Mouse (Mus musculus) lung, adult 2 months (tissue): ENCODE results near the gene Dhrs1. TPM values are rescaled to one million over a fixed set of nuclear protein-coding genes. Genes with fewer than 3 reads are reported as not detected.

Experiments
- DNase-seq: peaks from one replicate; pipeline ENCODE4 v3.0.0; 2022
- H3K4me1 ChIP-seq: fragments of 200-500 bp; 2 replicates; pipeline ENCODE4 v1.6.1; 2011; ENCODE audit warnings: low read length; ENCODE audit not compliant: control insufficient read depth, insufficient read depth
- H3K4me3 ChIP-seq: fragments of 200-500 bp; replicated peaks from 2 replicates; pipeline ENCODE3; 2011; ENCODE audit warnings: low read depth, mild to moderate bottlenecking, control low read depth, low read length; ENCODE audit errors: extremely low read depth
- CTCF ChIP-seq: fragments of 200-500 bp; IDR thresholded peaks from 2 replicates; pipeline ENCODE4 v1.5.1; 2011; ENCODE audit warnings: mild to moderate bottlenecking, low read length, control low read depth; ENCODE audit not compliant: insufficient read depth
- POLR2A ChIP-seq: fragments of 200-500 bp; IDR thresholded peaks from 2 replicates; pipeline ENCODE4 v1.6.1; 2011; ENCODE audit warnings: low read depth, mild to moderate bottlenecking, control low read depth, low read length, borderline replicate concordance; ENCODE audit errors: extremely low read depth
- WGBS: fragments of 180-500 bp; shearing (Covaris S2); methylation state at CpG from one replicate; pipeline ENCODE4 v1.1.7; 2018; 5-methylcytosine and 5-hydroxymethylcytosine counted together
- polyA plus RNA-seq: library from polyadenylated mRNA; depleted of rRNA; stranded (reverse); fragments of >200 nt; gene quantifications from 2 replicates; pipeline ENCODE4 v1.2.3, GENCODE M21; 2012; rRNA removed

Dhrs1 gene
- polyA plus RNA-seq = 69.2 and 89.0 TPM in 2 replicates

DNA sequence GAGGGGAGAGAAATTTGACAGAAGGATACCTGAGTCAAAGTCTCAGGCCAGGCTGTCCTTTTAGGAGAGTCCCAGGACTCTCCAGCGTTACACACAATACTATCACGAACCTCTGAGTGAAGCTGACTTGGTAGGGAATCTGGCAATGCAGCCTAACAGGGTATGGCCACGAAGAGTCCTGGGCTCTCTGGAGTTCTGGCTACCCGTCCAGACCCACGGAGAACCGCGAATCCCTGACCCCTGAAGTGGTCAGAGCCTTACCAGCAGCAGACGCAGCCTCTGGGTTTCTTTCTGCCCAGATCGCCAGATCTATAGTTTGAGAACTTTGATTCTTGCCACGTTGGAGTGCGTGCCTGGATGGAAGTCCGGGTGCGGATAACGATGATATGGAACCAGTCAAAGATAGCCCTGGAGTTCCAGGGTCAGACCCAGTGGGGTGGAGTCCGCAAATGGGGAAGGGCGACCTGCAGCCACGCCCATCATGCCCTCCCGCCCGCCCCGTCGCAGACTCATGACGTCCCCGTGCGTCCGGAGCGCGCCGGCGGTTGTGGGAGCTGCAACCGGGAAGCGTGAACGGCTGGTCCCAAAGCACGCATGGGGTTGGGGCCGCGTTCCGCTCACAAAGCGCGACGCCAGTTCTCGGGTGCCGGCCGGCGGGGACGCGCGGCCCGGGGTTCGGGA is at the start of gene Dhrs1, which contains the start of gene Nop9:
Gene Dhrs1, minus strand, starts transcription at position 511 of the 681 bp plus-strand sequence.
Gene Nop9, plus strand, starts transcription at position 514 of the 681 bp plus-strand sequence.
- 1% methylated on average over 48 of the region's 48 CpGs for WGBS

DNA sequence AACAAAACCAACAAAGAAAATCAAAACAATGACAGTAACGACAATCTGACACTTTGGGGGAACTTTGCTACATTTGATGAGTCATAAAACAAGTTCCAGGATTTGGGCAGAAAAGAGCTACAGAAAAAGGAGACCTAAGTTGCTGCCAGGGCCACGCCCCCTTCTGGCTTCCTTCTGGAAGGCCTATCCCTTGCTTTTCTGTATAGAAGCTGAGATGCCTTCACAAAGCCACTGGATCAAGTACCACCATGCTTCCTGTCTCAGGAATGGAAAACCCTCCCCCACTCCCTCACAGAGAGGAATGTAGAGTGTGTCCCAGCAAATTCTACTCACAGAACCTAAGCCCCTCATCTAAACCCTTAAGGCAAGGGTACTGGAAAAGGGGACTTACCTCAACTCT is 48.5 kb upstream of the Dhrs1 start:
- no peak for DNase-seq
- WGBS = 61% methylated on average over 2 of the region's 2 CpGs
- Histone ChIP-seq H3K4me3 (no peak overlapping the region), H3K4me1 (no peaks in the 10 kb centered on the region)
- TF ChIP-seq POLR2A = no peak
- TF ChIP-seq CTCF = no peak

More for the DNA sequence above, at the start of gene Dhrs1, which contains the start of gene Nop9:
- TF ChIP-seq CTCF (no peak), POLR2A (peak; percentile 72; the same call in 1 of the 2 replicates)
- H3K4me3 ChIP-seq = peak within 1 kb of the TSS; percentile 86
- H3K4me1 ChIP-seq = peaks cover 11% of the 10 kb centered on the region
- peak; percentile 82 for DNase-seq

DNA sequence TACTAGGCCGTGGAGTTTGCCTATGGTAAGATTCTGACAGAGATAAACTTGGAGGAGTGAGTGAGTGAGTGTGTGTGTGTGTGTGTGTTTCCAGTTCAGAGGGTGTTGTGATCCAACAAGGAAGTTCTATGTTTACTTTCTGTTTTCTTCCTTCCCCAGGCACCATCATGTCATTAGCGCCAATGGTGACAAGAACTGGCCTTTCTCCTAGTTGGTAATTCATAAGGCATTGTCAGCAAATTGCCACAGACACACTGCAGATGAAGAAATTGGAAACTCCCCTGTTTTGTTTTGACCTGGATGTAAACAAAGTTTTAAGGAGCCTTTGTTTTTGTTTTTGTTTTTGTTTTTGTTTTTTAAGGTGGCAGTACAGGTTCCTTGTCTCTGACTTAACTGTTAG is 48.0 kb upstream of the Dhrs1 start:
- H3K4me3 ChIP-seq = no peak overlapping the region
- TF ChIP-seq CTCF (no peak), POLR2A (no peak)
- 28% methylated on average over 2 of the region's 2 CpGs for WGBS
- no peak for DNase-seq
- peaks cover 5% of the 10 kb centered on the region for H3K4me1 ChIP-seq

DNA sequence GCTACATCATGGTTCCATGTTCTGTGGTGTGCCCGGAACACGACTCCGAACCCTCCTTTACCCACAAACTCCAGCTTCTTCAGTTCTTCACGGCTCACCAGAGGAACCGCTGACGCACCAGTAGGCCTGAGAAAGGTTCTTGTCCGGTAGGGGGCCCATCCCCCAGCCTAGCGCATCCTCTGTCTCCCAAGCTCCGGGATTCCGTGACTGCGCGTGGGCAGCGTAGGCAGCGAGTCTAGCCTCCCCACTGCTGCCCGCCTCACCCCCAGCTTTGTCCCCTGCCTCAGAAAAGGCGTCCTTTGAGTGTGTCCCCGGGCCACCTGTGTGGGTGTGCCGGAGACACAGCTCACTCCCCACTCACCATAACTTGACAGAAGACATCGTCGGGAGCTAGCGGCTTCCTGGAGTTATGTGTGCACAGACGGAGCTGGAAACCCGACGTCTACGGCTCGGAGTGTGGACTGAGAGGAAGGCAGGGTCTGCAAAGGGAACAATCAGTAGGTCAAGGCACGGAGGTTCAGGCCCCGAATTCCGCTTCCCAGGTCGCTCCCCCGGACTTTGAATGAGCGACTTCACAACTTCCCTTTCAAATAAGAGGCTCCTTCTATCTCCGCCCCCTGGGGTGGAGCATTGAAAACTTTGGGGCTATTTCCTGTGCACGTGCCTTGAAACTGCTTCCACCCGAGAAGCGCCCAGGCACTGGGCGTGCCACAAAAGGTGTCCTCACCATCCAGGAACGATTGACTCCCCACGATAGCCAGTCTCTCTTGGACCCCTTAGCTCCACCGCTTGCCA is 43.0 kb upstream of the Dhrs1 start, which contains the start of gene Ripk3:
Gene Ripk3, minus strand, starts transcription at position 610 of the 795 bp plus-strand sequence.
- 8% methylated on average over 40 of the region's 40 CpGs for WGBS
- DNase-seq = no peak
- TF ChIP-seq CTCF (no peak), POLR2A (no peak)
- H3K4me3 ChIP-seq = peak within 1 kb of the TSS; percentile 61
- peaks cover 9% of the 10 kb centered on the region for H3K4me1 ChIP-seq

DNA sequence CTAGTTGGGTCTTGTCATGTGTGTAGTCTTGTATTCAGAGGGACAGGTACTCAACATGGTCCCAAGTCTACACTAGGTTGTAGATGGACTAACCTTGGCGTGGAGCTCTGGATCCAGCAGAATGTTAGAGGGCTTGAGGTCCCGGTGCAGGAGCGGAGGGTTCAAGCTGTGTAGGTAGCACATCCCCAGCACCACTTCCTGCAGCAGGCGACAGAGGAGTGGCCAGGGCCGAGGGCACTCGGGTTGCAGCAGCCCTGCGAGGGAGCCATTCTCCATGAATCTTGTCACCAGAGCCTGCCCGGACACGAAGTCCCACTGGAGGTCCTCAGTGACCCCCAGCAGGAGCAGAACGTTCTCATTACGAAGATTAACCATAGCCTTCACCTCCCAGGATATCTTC is 42.2 kb upstream of the Dhrs1 start:
- TF ChIP-seq CTCF (no peak), POLR2A (no peak)
- DNase-seq = no peak
- 40% methylated on average over 11 of the region's 11 CpGs for WGBS
- H3K4me3 ChIP-seq = no peak overlapping the region
- peaks cover 9% of the 10 kb centered on the region for H3K4me1 ChIP-seq

DNA sequence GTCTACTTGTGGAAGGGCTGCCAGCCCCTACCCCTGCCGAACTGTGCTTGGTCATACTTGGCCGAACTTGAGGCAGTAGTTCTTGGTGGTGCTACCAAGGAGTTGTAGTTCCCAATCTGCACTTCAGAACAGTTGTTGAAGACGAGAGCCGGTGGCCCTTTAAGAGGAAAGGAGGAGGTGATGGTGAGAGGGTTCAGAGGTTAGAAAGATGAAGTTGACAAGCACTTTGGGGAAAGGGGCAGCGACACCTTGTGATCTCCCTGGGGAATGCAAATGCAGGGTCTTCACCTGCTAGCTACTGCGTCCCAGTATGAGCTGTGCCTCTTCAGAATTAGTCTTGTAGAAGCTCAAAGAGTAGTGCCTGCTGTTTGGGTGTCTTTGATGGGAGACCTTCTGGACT is 39.7 kb upstream of the Dhrs1 start:
- H3K4me1 ChIP-seq = peaks cover 20% of the 10 kb centered on the region
- no peak for TF ChIP-seq POLR2A
- TF ChIP-seq CTCF = peak; percentile 45
- H3K4me3 ChIP-seq = no peak overlapping the region
- WGBS = 43% methylated on average over 6 of the region's 6 CpGs
- DNase-seq = peak; percentile 3

DNA sequence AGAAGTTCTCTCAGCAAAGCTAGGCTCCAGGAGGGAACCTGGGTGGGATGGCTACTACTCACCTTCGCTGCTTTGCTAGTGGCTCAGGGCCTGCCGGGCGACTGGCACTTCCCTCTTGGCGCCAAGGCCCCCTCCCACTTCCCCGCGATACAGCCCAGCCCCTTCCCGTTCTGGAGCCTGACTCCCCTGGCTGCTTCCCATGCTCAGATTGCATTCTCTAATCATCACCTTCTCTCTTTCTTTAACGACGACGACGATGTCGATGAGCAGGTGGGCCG is 38.4 kb upstream of the Dhrs1 start, which contains the start of gene Adcy4:
Gene Adcy4, minus strand, starts transcription at position 138 of the 278 bp plus-strand sequence.
- DNase-seq = peak; percentile 31
- WGBS = 24% methylated on average over 13 of the region's 13 CpGs
- TF ChIP-seq CTCF (no peak), POLR2A (peak; percentile 76; the same call in 1 of the 2 replicates)
- peak within 1 kb of the TSS; percentile 76 for H3K4me3 ChIP-seq
- H3K4me1 ChIP-seq = peaks cover 19% of the 10 kb centered on the region

DNA sequence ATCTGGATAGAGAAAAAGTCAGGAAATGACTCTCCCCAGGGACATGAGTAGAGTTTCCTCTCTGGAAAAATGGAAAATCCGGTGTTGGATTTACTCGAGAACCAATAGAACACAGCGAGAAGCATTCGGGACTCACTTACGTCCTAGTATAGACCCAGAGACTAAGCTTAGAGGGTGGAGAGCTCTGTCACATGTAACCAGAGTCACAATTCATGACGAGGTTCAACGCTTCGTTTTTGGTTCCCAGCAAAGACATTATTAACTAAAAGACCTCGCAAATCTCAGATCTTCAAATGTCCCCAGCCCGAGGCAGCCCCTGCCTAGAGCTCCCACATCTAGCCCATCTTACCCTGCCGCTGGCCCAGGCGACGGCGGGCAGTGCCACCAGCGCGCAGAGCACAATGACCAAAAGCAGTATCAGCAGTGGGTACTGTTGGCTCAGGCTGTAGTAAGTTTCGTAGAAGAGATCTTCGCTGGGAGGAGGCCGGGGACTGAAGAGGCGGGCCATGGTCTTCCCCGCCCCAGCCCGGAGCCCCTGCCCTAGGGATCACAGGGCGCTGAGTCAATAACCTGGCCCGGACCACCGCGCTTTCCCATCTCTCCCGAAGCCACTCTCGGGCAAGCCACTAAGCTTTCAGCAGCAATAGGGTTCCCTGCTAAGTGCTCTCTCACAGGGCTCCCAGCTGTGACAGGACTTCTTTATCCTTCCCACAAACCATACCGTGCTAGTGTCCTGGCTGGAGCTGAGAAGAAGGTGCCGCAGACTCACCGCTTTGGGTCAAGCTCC is 37.9 kb upstream of the Dhrs1 start:
- DNase-seq = peak; percentile 35

DNA sequence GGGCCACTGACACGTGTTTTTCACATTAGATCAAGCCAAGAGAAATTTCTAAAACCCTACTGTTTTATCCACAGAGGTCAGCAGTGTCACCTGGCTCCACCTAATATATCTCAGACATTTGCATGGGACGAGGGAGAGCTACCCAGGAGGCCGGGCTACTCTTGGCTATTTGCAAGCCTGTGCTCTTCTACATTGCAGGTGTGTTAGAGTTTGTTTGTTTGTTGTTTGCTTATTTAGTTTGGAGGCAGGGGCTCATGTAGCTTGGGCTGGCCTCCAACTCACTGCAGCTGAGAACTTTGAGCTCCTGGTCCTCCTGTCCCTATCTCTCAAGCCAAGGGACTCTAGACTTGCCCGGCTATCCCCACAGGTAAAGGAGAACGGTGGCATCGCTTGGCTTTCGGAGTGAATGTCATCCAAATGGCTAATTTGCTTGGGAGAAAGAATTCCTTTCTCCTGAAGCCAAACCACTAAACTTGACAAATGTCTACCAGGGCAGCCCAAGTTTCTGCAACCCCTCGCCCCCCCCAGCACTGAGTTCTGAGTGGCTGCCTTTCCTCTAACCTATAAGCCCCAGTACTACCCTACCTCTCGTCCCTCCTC is 37.0 kb upstream of the Dhrs1 start:
- DNase-seq = peak; percentile 5
- H3K4me1 ChIP-seq = peaks cover 16% of the 10 kb centered on the region
- peak overlapping the region; percentile 61 for H3K4me3 ChIP-seq
- TF ChIP-seq CTCF = no peak
- no peak for TF ChIP-seq POLR2A
- 44% methylated on average over 9 of the region's 9 CpGs for WGBS

More for the DNA sequence above, 37.9 kb upstream of the Dhrs1 start:
- 9% methylated on average over 31 of the region's 31 CpGs for WGBS
- TF ChIP-seq POLR2A = peak; percentile 37
- no peak for TF ChIP-seq CTCF
- Histone ChIP-seq H3K4me3 (peak overlapping the region; percentile 76), H3K4me1 (peaks cover 14% of the 10 kb centered on the region)
